Mouse (Mus musculus): ENCODE results near the gene Capn1. TPM values are rescaled to one million over a fixed set of nuclear protein-coding genes. Genes with fewer than 3 reads are reported as not detected.

The Capn1 gene
- total and polyA plus RNA-seq, 3 experiments: 42.5 to 75.2 TPM; not detected in 1

DNA sequence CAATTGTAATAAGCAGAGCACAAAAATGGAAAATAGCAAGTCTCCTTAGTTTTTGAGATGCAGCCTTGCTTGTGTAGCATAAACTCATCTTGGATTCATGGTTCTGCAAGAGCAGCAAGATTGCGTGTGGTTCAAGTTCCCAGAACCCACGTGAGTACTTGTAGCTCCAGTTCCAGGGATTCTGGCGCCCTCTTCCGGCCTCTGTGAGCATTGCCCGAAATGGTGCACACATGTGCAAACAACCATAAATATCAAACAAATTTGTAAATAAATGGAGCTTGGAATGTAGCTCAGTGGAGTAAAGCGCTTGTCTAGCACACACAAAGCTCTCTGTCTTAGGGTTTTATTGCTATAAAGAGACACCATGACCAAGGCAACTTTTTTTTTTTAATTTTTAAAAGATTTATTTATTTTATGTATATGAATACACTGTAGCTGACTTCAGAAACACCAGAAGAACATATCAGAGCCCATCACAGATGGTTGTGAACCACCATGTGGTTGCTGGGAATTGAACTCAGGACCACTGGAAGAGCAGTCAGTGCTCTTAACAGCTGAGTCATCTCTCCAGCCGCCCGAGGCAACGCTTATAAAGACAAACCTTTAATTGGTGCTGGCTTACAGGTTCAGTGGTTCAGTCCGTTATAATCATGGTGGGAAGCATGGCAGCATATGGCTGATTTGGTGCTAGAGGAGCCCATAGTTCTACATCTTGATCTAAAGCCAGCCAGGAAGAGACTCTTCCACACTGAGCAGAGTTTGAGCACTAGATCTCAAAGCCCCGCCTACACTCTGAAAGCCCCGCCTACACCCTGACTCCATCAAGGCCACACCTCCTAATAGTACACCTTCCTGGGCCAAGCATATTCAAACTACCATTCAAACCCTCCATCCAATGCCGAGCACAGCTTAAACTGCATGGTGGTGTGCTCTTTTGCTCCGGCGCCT lies 2.7 kb upstream of the Capn1 start (continued):
- no peak for TF ChIP-seq NRF1 (IDR thresholded peaks at IDR 0.05; ENCODE audit: insufficient read depth, low read depth, low read length, poor library complexity, severe bottlenecking)
- TF ChIP-seq MAZ (IDR thresholded peaks at IDR 0.05; ENCODE audit: low read depth, low read length): no peak
- TF ChIP-seq JUND (IDR thresholded peaks at IDR 0.05; ENCODE audit: low read depth, low read length): 0 out of 2 replicates have a peak, but pooled peaks have one; percentile 14
- TF ChIP-seq NELFE (IDR thresholded peaks at IDR 0.05; ENCODE audit: low read depth, low read length): peak; percentile 50; the same call in 1 of the 2 replicates
- no peak for TF ChIP-seq TAL1 (IDR thresholded peaks at IDR 0.05; ENCODE audit: low read length)
- peak; percentile 96 for TF ChIP-seq MYC (IDR thresholded peaks at IDR 0.05; ENCODE audit: low read depth, low read length)
- TF ChIP-seq ZNF384 (IDR thresholded peaks at IDR 0.05; ENCODE audit: low read depth, low read length): peak; percentile 20; the same call in 1 of the 2 replicates
- TF ChIP-seq MAFK (IDR thresholded peaks at IDR 0.05; ENCODE audit: borderline replicate concordance, low read depth, low read length): 0 out of 2 replicates have a peak, but pooled peaks have one; percentile 42
- peak; percentile 31; the same call in 1 of the 2 replicates for TF ChIP-seq ELF1 (IDR thresholded peaks at IDR 0.05; ENCODE audit: low read depth, low read length)
- no peak for TF ChIP-seq MEF2A (IDR thresholded peaks at IDR 0.05; ENCODE audit: extremely low read depth, insufficient replicate concordance, low read depth, low read length, poor library complexity, severe bottlenecking)
- TF ChIP-seq GATA1 (IDR thresholded peaks at IDR 0.05; ENCODE audit: low read depth, low read length): 0 out of 2 replicates have a peak, but pooled peaks have one; percentile 24
- TF ChIP-seq RCOR1 (IDR thresholded peaks at IDR 0.05; ENCODE audit: low read depth, low read length): no peak
- 0 out of 2 replicates have a peak, but pooled peaks have one; percentile 11 for TF ChIP-seq TCF12 (IDR thresholded peaks at IDR 0.05; ENCODE audit: low read depth, low read length)
- peak; percentile 87 for TF ChIP-seq USF1 (IDR thresholded peaks at IDR 0.05; ENCODE audit: low read depth, low read length)
- peak; percentile 89 for TF ChIP-seq MAX (IDR thresholded peaks at IDR 0.05; ENCODE audit: low read length)
- no peak for TF ChIP-seq CHD1 (IDR thresholded peaks at IDR 0.05; ENCODE audit: low read depth, low read length)
- TF ChIP-seq BHLHE40 (IDR thresholded peaks at IDR 0.05; ENCODE audit: borderline replicate concordance, low read depth, low read length): peak; percentile 91
- no peak for TF ChIP-seq KAT2A (conservative IDR thresholded peaks at IDR 0.05; ENCODE audit: low read depth, low read length)

DNA sequence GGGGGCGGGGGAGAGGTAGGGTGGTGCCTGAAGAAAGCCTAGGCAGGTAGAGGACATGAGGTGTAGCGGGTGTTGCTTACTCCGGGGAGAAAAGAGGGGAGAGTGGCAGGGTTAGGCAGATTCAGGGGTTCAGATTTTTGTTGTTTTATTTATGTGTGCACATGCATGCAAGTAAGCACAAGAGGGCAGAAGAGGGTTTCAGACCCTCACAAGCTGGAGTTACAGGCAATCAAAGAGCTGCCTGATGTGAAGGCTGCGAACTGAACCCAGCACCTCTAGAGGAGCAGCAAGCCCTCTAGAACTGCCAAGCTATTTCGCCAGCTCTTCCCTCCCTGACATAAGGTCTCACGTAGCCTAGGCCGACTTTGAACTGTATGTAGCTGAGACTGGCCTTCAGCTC lies 835 bp upstream of the Capn1 start:
- TF ChIP-seq CTCF (IDR thresholded peaks at IDR 0.05 in 2 of 3, conservative IDR thresholded peaks at IDR 0.05 in 1 of 3; ENCODE audit: control insufficient read depth in 1 of 3, insufficient read depth in 1 of 3, low read depth in 2 of 3, low read length in 3 of 3, poor library complexity in 1 of 3, severe bottlenecking in 1 of 3) (peak; percentile 8 to 47 (median 14); a peak in 3 of 6 replicates), GATA1 (IDR thresholded peaks at IDR 0.05; ENCODE audit: low read depth, low read length) (no peak), SMC3 (IDR thresholded peaks at IDR 0.05; ENCODE audit: low read depth, low read length) (peak; percentile 40), KAT2A (conservative IDR thresholded peaks at IDR 0.05; ENCODE audit: low read depth, low read length) (no peak), BHLHE40 (IDR thresholded peaks at IDR 0.05; ENCODE audit: borderline replicate concordance, low read depth, low read length) (no peak), RAD21 (IDR thresholded peaks at IDR 0.05; ENCODE audit: low read depth, low read length) (peak; percentile 29), NRF1 (IDR thresholded peaks at IDR 0.05; ENCODE audit: insufficient read depth, low read depth, low read length, poor library complexity, severe bottlenecking) (no peak), POLR2A (IDR thresholded peaks at IDR 0.05; ENCODE audit: control insufficient read depth in 1 of 2, insufficient read depth in 1 of 2, low read depth in 1 of 2, low read length in 2 of 2, poor library complexity in 1 of 2) (no peak)
- Histone ChIP-seq H3K79me2 (ENCODE audit: control insufficient read depth, insufficient read depth, low read length, poor library complexity) (peaks cover 10% of the 10 kb centered on the region), H3K36me3 (ENCODE audit: control insufficient read depth in 1 of 2, insufficient read depth in 2 of 2, low read length in 2 of 2) (peaks cover 0 to 15% of the 10 kb centered on the region in 2 experiments; a peak in 2 of 4 replicates), H3K27ac (ENCODE audit: control insufficient read depth, low read depth, low read length) (no peak overlapping the region), H3K9ac (ENCODE audit: control insufficient read depth, low read depth, low read length, poor library complexity, severe bottlenecking) (no peak overlapping the region), H3K4me3 (ENCODE audit: control insufficient read depth in 1 of 2, insufficient read depth in 1 of 2, low read depth in 2 of 2, low read length in 2 of 2) (no peak overlapping the region), H3K4me1 (ENCODE audit: control insufficient read depth in 1 of 2, insufficient read depth in 2 of 2, low read length in 2 of 2) (peaks cover 4 to 16% of the 10 kb centered on the region in 2 experiments; a peak in 3 of 4 replicates), H3K9me3 (replicated peaks; ENCODE audit: insufficient read depth, low read length) (no peaks in the 10 kb centered on the region), H3K27me3 (ENCODE audit: control insufficient read depth in 1 of 2, insufficient read depth in 2 of 2, low read length in 2 of 2) (no peaks in the 10 kb centered on the region)
- peak; percentile 65 for DNase-seq (ENCODE audit: low read depth, low spot score)

Measured in MEL (cell line).